Mouse (Mus musculus) neural tube, embryonic 14.5 days (tissue): Measurements from ENCODE around the gene Tas2r107. TPM values are rescaled to one million over a fixed set of nuclear protein-coding genes. Genes with fewer than 3 reads are reported as not detected.
"Not testable (repeated sequence)": the region's sequence is repeated elsewhere in the genome, so short reads cannot be mapped to it uniquely, and the experiment has no call there.

Experiments
- ATAC-seq: fragments of 200-750 bp; cut with Nextera tagmentation; 2 replicates; pipeline ENCODE4 v1.8.0; 2017; ENCODE audit warnings: low read depth, mild to moderate bottlenecking, moderate TSS enrichment, moderate library complexity
- H3K27ac ChIP-seq: fragments of 300-500 bp; sonication (generic); 2 replicates; pipeline ENCODE4 v1.5.1; 2014; ENCODE audit warnings: low read depth, mild to moderate bottlenecking, control low read depth, low read length, moderate library complexity, mixed read lengths
- H3K27me3 ChIP-seq: fragments of 300-500 bp; sonication (generic); 2 replicates; pipeline ENCODE4 v1.6.1; 2014; ENCODE audit warnings: low read length; ENCODE audit not compliant: control insufficient read depth, insufficient read depth
- H3K36me3 ChIP-seq: fragments of 300-500 bp; sonication (generic); 2 replicates; pipeline ENCODE4 v1.6.1; 2014; ENCODE audit warnings: low read length, mixed read lengths; ENCODE audit not compliant: control insufficient read depth, insufficient read depth
- H3K4me1 ChIP-seq: fragments of 300-500 bp; sonication (generic); 2 replicates; pipeline ENCODE4 v1.6.1; 2014; ENCODE audit warnings: low read length; ENCODE audit not compliant: control insufficient read depth, insufficient read depth
- H3K4me2 ChIP-seq: fragments of 300-500 bp; sonication (generic); 2 replicates; pipeline ENCODE4 v1.6.1; 2014; ENCODE audit warnings: mild to moderate bottlenecking, low read depth, low read length, control low read depth
- H3K4me3 ChIP-seq: fragments of 300-500 bp; sonication (generic); 2 replicates; pipeline ENCODE4 v1.5.1; 2014; ENCODE audit warnings: low read depth, low read length, control low read depth, mixed read lengths
- H3K9ac ChIP-seq: fragments of 300-500 bp; sonication (generic); replicated peaks from 2 replicates; pipeline ENCODE4 v1.6.1; 2014; ENCODE audit warnings: low read depth, mild to moderate bottlenecking, control low read depth, low read length, mixed read lengths
- H3K9me3 ChIP-seq: fragments of 300-500 bp; sonication (generic); 2 replicates; pipeline ENCODE4 v1.6.1; 2016; ENCODE audit warnings: low read length; ENCODE audit not compliant: control insufficient read depth
- WGBS: fragments of 180-500 bp; shearing (Covaris S2); extraction: QIAGEN DNeasy Blood & Tissue Kit; methylation state at CpG from one replicate; pipeline ENCODE4 v1.1.7; 2014; 5-methylcytosine and 5-hydroxymethylcytosine counted together
- polyA plus RNA-seq: library from polyadenylated mRNA; unstranded; fragments of >200 nt; fragmentation: Nextera tagmentation; extraction: Ambion mirVana; gene quantifications from 2 replicates; pipeline ENCODE4 v1.2.1, GENCODE M21; 2014

Gene Tas2r107
- polyA plus RNA-seq, result not detected in 2 replicates

DNA sequence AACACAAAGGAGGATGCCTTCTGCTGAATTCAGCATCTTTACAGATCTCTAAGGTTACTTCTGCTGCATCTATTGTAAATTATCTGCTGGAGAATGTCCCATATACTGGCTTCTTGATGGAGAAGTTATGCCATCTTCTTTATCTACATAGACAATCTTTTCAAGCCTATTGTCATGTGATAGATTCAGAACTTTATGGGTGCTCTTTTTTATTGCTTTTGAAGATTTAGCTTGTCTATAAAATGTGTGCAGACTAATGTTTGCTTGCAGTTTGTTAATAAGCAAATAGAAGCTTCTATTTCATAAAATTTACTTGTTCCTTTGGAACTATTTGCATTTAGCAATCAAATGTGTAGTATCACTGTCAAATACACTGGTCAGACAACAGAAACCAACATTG, at the start of gene Tas2r107:
TSS of gene Tas2r107 (minus strand) at position 101 of the 400 bp plus-strand sequence.
- Histone ChIP-seq H3K9ac (no peak within 1 kb of the TSS), H3K27ac (no peak within 1 kb of the TSS), H3K9me3 (peaks cover 1% of the 10 kb centered on the region; the same call in 1 of the 2 replicates), H3K4me3 (no peak within 1 kb of the TSS), H3K4me1 (no peaks in the 10 kb centered on the region), H3K4me2 (no peak within 1 kb of the TSS), H3K36me3 (no peaks in the 10 kb centered on the region), H3K27me3 (no peaks in the 10 kb centered on the region)
- ATAC-seq, result no peak

DNA sequence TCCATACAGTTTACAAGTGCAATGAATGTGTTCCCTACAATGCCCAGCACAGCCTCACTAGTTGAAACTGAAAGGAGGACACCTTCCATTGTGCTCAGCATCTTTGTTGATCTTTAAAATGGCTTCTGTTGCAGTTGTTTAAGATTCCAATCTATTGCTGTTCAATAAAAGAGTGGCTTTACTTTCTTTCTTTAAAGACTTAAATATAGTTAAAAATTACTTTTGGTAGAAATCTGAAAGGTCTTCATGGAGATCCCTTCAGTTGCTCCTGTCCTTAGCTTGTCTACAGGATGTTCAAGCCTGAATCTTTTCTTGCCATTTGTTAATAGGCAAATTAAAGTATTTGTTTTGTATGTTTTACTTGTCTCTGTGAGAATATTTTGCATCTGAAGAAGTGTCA, 30.0 kb upstream of the Tas2r107 start, which contains the start of gene Tas2r114:
TSS of gene Tas2r114 (minus strand) at position 101 of the 400 bp plus-strand sequence.
- Histone ChIP-seq H3K4me2 (no peak within 1 kb of the TSS), H3K27me3 (no peaks in the 10 kb centered on the region), H3K4me1 (no peaks in the 10 kb centered on the region), H3K9me3 (no peaks in the 10 kb centered on the region), H3K9ac (no peak within 1 kb of the TSS), H3K27ac (no peak within 1 kb of the TSS), H3K36me3 (no peaks in the 10 kb centered on the region), H3K4me3 (no peak within 1 kb of the TSS)
- ATAC-seq, result no peak

DNA sequence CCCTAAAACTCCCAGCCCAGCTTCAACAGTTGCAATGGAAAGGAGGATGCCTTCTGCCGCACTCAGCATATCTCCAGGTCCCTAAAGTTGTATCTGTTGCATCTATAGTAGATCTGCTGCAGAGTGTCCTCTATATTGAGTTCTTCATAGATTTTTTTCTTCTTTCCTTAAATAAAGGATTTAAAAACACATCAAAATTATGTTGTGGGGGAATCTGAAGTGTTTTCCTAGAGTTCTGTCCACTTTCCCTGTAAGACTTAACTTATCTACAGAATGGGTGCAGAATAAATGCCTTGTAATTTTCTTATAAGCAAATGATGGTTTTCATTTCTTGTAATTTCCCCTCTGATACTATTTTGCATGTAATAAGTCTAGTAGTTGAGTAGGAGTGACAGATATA, 27.4 kb upstream of the Tas2r107 start, which contains the start of gene Tas2r105:
TSS of gene Tas2r105 (minus strand) at position 101 of the 400 bp plus-strand sequence.
- H3K4me1 ChIP-seq, result no peaks in the 10 kb centered on the region
- no peaks in the 10 kb centered on the region for H3K36me3 ChIP-seq
- H3K27me3 ChIP-seq, result no peaks in the 10 kb centered on the region
- no peak within 1 kb of the TSS for H3K4me3 ChIP-seq
- no peaks in the 10 kb centered on the region for H3K9me3 ChIP-seq
- no peak within 1 kb of the TSS for H3K9ac ChIP-seq
- no peak for ATAC-seq
- WGBS, result 83% methylated on average over 1 of the region's 1 CpGs
- H3K4me2 ChIP-seq, result no peak within 1 kb of the TSS
- H3K27ac ChIP-seq, result no peak within 1 kb of the TSS

DNA sequence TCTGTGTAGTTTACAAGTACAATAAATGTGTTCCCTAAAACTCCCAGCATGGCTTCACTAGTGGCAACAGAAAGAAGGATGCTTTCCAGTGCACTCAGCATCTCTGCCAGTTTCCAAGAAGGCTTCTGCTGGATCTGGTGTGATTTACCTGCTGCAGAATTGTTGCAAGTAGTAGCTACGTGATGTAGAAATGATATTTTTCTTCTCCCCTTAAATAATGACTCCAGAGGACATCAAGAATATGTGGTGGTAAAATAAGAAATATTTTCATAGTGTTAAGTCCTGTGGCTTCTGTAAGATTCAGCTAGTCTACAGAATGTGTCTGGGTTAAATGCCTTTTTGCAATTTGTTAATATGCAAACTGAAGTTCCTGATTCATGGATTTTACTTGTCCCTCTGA, 25.7 kb upstream of the Tas2r107 start, which contains the start of gene Tas2r104:
TSS of gene Tas2r104 (minus strand) at position 101 of the 400 bp plus-strand sequence.
- no peak within 1 kb of the TSS for H3K4me3 ChIP-seq
- ATAC-seq, result no peak
- H3K36me3 ChIP-seq, result no peaks in the 10 kb centered on the region
- H3K4me1 ChIP-seq, result no peaks in the 10 kb centered on the region
- 74% methylated on average over 1 of the region's 1 CpGs for WGBS
- no peak within 1 kb of the TSS for H3K9ac ChIP-seq
- H3K9me3 ChIP-seq, result no peaks in the 10 kb centered on the region
- no peak within 1 kb of the TSS for H3K4me2 ChIP-seq
- no peak within 1 kb of the TSS for H3K27ac ChIP-seq
- no peaks in the 10 kb centered on the region for H3K27me3 ChIP-seq

DNA sequence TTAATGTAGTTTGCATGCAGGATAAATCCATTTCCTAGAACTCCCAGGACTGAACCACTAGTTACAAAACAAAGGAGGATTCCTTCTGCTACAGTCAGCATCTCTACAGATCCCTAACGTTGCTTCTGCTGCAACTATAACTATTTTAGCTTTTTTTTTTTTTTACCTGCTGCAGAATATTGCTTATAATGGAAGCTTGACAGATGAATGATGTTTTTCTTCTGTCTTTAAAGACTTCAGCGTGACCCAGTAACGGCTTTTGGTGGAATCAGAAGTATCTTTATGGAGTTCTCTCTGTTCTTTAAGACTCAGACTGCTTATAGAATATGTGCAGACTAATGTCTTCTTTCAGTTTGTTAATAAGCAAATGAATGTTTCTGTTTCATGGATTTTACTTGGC, 18.8 kb upstream of the Tas2r107 start, which contains the start of gene Tas2r106:
TSS of gene Tas2r106 (minus strand) at position 101 of the 400 bp plus-strand sequence.
- no peak within 1 kb of the TSS for H3K9ac ChIP-seq
- no peak within 1 kb of the TSS for H3K4me2 ChIP-seq
- no peaks in the 10 kb centered on the region for H3K27me3 ChIP-seq
- 71% methylated on average over 3 of the region's 3 CpGs for WGBS
- no peaks in the 10 kb centered on the region for H3K4me1 ChIP-seq
- no peak within 1 kb of the TSS for H3K27ac ChIP-seq
- peaks cover 8% of the 10 kb centered on the region for H3K9me3 ChIP-seq
- ATAC-seq, result no peak
- no peaks in the 10 kb centered on the region for H3K36me3 ChIP-seq
- no peak within 1 kb of the TSS for H3K4me3 ChIP-seq

DNA sequence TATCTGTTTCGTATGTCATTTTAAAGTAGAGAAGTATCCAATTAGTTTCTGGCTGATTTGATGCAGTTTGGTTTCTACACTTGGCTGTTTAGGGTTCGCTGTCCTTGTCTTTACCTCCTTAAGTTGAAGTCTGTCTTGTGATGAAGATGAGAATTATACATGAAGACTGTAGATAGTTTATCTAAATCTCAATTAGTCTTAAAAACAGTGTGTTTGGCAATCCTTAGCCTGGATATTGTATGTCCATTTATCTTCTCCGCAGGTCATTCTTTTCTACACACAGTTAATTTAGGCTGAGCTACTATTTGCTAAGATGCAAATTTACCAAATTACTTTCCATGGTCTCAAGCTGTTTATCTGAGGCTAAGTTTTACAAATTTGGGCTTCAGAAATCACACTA, 29.1 kb downstream of the Tas2r107 start, which contains the start of gene Tas2r130:
TSS of gene Tas2r130 (minus strand) at position 101 of the 400 bp plus-strand sequence.
- no peaks in the 10 kb centered on the region for H3K36me3 ChIP-seq
- H3K27ac ChIP-seq, result no peak within 1 kb of the TSS
- H3K9me3 ChIP-seq, result 0 out of 2 replicates have a peak, but pooled peaks cover 2% of the 10 kb centered on the region
- H3K4me2 ChIP-seq, result no peak within 1 kb of the TSS
- 80% methylated on average over 3 of the region's 3 CpGs for WGBS
- no peak for ATAC-seq
- no peaks in the 10 kb centered on the region for H3K4me1 ChIP-seq
- H3K27me3 ChIP-seq, result no peaks in the 10 kb centered on the region
- no peak within 1 kb of the TSS for H3K9ac ChIP-seq
- no peak within 1 kb of the TSS for H3K4me3 ChIP-seq

DNA sequence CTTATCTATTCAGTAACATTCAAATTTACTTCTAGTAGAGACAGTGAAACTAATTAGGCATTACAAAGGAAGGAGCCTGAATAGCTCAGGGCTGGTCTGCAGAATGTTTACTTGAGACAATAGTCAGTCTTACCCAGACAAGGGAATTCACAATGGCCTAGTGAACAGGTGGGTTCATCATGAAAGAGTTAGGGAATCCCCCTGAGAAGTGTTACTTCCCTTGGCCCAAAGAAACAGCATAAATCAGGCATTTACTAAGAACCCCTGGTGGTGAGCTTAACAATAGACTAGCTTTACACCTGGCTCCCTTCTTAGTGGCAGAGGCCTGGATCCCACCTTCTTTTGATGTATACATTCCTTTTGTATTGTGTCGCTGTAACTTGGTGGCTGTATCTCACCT, 50.0 kb downstream of the Tas2r107 start:
- H3K27ac ChIP-seq, H3K36me3 ChIP-seq, ATAC-seq, H3K4me3 ChIP-seq, H3K4me2 ChIP-seq, H3K27me3 ChIP-seq, H3K4me1 ChIP-seq, H3K9ac ChIP-seq, H3K9me3 ChIP-seq: not testable (repeated sequence)
- WGBS, result 89% methylated on average over 1 of the region's 1 CpGs

Other genes starting within 250 kb of the Tas2r107 start
- not detected in 2 replicates for gene 5430401F13Rik, start 173.7 kb downstream of the Tas2r107 start, polyA plus RNA-seq
- gene Gm6619, start 173.7 kb downstream of the Tas2r107 start, polyA plus RNA-seq, result not detected in 2 replicates
- not detected in 2 replicates for gene Tas2r130, start 29.2 kb downstream of the Tas2r107 start, polyA plus RNA-seq
- not detected in 2 replicates for gene Tas2r106, start 18.7 kb upstream of the Tas2r107 start, polyA plus RNA-seq
- not detected in 2 replicates for gene Tas2r104, start 25.6 kb upstream of the Tas2r107 start, polyA plus RNA-seq
- not detected in 2 replicates for gene Tas2r105, start 27.3 kb upstream of the Tas2r107 start, polyA plus RNA-seq
- gene Tas2r114, start 29.9 kb upstream of the Tas2r107 start, polyA plus RNA-seq, result not detected in 2 replicates